Mouse (Mus musculus): ENCODE measurements around the gene Cnp.
"Not testable (repeated sequence)": the region's sequence is repeated elsewhere in the genome, so short reads cannot be mapped to it uniquely, and the experiment has no call there.

Gene Cnp

DNA sequence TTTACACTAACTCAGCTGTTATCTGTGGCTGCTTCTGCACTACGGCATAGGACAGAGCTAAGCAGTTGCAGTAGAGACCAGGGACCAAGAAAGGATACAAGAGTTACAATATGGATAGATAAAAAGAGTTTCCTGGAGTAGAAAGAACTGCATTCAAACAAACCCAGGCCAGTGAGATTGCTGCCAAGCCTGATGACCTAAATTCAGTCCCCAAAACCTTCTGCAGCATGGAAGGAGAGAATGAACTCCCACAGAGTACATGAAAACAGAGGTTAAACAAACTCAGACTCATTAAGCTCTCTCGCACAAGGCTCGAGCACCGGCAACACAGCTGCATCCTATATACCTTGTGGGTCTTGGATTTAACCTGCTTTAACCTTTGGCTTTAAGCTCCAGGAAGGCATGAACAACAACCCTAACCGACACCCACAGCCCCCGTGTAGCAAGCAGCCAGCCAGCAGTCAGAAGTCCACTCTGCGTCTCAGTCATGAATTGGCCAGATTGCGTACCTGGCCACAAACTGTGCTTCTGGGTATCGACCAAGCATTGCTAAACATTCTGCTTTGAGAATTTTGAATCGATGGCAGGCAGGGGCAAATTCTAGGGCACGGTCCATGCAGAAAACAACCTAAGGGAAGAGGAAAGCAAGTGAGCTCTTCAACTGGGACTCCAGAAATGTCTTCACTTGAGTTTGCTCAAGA is 17.8 kb downstream of the Cnp start:
- no peak for DNase-seq

DNA sequence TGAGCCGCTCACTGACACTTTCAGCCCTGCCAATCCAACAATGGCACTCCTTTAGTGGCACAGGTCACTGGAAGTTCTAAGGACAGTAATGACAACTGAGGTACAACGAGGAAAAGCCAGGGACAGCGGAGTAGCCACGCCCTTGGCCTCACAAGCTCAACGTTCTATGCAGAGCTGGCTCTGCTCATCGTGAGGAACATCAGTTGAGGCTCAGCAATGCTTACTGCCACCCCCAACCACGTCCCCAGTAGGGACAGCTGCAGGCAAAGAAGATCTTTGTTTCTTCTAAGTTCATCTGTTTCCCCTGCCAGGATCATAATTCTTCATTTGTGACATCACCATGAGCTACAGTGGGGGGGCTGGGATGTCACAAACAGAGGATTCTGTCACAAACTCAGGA is 19.9 kb downstream of the Cnp start:
- DNase-seq: no peak

GRCm38 (mm10) chr11:100595533-100595932 is 20.8 kb downstream of the Cnp start:
- no peak for DNase-seq

DNA sequence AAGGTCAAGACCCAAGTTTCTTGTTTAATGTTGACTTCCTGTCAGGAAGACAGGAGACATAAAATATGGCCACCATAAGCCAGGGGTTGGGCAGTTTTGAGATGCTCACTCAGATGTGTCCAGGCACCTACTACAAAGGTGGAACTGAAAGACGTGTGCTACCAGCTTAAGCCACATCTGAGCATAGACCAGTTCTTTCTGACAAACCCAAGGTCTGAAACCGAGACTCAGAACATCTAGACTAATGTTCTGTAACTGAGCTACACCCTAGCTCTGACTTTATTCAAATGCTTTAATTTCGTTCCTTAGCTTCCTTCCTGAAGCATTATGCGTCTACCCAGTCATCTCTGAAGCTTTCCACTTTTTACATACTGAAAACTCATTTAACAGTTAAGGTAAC is 23.4 kb downstream of the Cnp start:
- DNase-seq: no peak

DNA sequence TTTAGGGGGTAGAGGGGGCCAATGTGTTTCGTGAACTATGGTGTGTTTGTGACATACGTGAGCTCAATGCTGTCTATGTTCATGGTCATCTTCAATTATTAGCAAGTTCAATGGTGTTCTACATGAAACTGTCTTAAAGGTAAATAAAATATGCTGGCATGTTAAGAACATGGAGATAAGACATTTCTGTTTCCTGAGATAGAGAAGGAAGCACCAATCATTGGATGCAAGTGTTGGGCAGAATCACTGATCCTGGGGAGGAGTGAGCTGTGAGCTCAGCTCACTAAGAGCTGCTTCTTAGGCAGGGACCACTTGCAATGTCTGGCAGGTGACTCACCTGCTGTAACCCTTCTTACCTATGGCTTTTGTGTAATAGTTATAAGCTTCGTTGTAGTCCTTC is 26.7 kb downstream of the Cnp start:
- no peak for DNase-seq

DNA sequence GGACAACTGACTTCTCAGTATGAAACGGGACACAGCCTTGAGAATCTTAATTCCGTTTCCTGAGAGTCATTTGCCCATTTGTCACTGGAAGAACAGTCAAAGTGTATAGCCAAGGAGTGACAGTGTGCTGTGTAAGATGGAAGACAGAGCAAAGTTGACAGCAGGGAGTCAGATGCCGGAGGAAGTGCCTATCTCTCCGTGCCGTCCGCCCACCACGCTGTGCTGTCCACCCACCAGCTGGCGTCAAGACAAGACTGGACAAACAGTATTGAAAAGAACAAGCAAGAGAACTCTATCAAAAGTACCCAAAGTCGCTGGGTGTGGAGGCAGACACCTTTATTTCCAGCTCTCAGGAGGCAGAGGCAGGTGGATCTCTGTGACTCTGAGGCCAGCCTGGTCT is 28.5 kb downstream of the Cnp start:
- DNase-seq: no peak

DNA sequence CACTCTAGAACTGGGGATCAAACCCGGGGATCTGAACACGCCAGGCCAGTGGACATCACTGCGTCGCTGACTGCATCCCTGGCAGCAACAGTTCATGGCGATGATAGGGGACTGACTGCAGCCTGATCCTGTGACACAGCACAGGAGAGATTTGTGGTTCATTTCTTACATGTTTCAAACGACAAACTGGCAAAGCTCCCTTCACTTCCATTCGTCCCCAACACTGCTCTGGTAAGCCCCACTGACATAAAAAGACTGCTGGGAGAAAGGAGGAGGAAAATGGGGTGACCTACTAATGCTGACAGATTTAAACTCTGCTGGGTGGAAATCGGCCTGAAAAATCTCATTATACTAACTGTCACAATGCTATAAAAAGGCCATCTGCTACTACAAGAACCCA is 29.1 kb downstream of the Cnp start:
- DNase-seq: no peak

- no peak for DNase-seq
Measured at GRCm38 (mm10) chr11:100604321-100605005, 29.8 kb downstream of the Cnp start.

- no peak for DNase-seq
Measured at GRCm38 (mm10) chr11:100605451-100605850, 30.7 kb downstream of the Cnp start.

DNA sequence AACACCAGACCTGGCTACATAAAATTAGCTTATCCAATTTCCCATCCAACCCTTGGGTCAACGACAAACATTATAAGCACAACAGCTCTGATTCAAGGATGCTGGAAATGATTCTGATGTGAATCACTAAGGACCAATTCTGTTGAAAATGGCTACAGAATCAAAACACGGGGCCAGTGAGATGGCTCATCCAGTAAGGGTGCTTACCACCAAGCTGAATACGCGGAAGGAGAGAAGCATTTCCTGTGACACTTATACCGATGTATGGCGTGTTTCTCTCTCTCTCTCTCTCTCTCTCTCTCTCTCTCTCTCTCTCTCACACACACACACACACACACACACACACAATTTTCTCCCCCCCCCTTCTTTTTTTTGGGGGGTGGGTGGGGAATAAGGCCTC is 32.4 kb downstream of the Cnp start:
- DNase-seq: no peak

- DNase-seq: no peak
Measured at GRCm38 (mm10) chr11:100608796-100609195, 34.1 kb downstream of the Cnp start.

GRCm38 (mm10) chr11:100609355-100609996 is 34.8 kb downstream of the Cnp start:
- no peak for DNase-seq

DNA sequence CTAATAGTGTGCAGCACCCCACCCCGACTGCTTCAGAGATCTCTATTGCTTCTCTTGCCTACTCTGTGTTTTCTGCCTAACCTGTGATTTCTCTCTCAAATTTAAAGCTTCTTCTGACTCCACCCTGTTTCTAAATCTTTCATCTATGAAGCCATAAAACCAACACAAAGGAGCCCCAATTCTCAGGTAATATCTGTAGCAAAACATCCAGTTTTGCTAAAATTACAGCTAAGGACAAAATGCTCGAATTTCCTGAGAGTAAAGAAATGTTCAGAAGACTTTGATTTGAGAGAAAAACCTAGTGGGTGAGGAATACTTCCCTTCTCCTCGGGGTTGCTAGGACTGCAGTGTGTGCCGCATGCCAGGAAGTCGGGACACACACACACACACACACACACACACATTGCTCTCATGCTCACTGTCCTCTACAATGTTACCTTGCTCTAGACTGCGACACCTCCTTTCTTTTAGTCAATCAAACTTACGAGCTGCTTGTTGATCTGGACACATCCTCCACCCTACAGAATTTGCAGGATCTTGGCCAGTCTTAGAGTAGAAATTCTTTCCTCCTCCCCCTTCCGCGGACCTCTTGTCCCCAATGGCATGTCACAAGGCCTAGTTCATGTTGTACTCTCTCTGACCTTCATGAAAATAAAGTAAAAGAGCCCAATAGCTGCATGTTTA is 35.4 kb downstream of the Cnp start:
- peak; percentile 58 for DNase-seq

GRCm38 (mm10) chr11:100611627-100612026 is 36.9 kb downstream of the Cnp start:
- DNase-seq: no peak

- peak; percentile 38 for DNase-seq
Measured at GRCm38 (mm10) chr11:100613241-100613640, 38.5 kb downstream of the Cnp start.

DNA sequence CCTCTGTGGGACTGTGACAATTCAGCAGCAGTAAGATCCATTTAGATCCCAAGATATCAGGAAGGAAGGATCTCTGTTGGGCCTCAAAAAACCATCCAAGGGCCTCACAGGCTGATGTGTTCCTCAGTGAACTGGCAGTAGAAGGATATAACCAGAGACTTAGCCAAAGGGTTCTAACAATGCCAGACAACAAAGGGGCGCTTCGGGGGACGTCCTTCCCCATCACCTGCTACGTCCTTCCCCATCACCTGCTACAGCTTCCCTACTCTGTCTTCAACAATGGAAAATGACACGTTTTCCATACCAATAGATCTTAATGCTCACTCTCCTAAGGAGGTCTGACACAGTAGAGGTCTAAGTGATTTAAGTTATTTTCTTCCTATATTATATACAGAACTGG is 41.6 kb downstream of the Cnp start:
- DNase-seq: no peak

DNA sequence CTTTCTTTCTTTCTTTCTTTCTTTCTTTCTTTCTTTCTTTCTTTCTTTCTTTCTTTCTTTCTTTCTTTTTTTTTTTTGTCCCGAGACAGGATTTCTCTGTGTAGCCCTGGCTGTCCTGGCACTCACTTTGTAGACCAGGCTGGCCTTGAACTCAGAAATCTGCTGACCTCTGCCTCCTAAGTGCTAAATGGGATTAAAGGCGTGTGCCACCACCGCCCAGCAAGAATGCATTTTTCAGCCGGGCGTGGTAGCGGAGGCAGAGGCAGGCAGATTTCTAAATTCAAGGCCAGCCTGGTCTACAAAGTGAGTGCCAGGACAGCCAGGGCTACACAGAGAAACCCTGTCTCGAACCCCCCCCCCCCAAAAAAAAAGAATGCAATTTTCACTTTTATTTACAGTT is 42.1 kb downstream of the Cnp start:
- DNase-seq: not testable (repeated sequence)

DNA sequence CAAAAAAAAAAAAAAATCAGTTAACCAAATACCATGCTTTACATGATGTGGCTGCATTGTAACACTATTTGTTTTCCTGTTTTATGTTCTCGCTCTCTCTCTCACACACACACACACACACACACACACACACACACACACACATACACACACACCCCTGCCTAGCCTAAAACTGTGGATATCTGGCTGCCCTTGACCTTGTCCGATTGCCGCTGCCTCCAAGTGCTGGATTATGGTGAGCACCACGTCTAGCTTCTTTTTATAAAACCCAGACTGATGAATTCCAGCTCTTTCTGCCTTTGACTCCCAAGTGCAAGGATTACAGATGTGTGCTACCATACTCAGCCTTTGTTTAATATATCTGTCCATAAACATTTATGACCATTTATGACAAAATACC is 42.8 kb downstream of the Cnp start:
- no peak for DNase-seq

- peak; percentile 52 for DNase-seq
Measured at GRCm38 (mm10) chr11:100618761-100619484, 44.2 kb downstream of the Cnp start, which contains the start of gene Nkiras2. Gene Nkiras2 (plus strand): TSS chr11:100619244.

DNA sequence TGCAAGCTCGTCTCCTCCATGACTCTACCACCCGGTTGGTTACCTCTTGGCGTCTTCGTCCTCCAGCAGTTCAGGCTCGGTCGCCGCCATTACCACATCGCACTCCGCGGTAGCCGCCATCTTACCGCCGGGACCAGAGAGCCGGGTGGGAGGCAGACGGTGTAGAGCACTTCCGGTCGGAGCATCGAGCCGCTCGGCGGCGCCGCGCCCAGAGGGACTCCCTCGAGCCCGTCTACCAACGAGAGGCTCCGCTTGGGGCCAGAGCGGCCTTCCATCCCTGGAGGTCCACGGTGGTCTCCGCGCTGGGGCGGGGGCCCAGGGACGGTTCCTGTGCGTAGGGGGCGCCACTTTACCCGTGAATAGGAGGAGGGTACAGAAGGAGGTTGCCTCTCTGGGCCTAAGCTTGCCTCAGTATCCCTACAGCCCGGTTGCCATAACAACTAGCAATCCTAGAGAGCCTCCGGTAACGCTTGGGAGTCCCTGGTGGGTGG is 44.8 kb downstream of the Cnp start:
- DNase-seq: peak; percentile 96

- DNase-seq: no peak
Measured at GRCm38 (mm10) chr11:100619982-100620381, 45.3 kb downstream of the Cnp start, which contains the start of gene Dnajc7. Gene Dnajc7 (minus strand): TSS chr11:100620168.

- DNase-seq: peak; percentile 97
Measured at GRCm38 (mm10) chr11:100622714-100623113, 48.0 kb downstream of the Cnp start.

- DNase-seq: peak; percentile 63
Measured at GRCm38 (mm10) chr11:100623867-100624266, 49.2 kb downstream of the Cnp start.

Measured in kidney, adult 9 months (tissue).